Mouse (Mus musculus) bone marrow, adult 2 months (tissue): ENCODE results near the gene Fitm2. TPM values are rescaled to one million over a fixed set of nuclear protein-coding genes. Genes with fewer than 3 reads are reported as not detected.
"Not testable (repeated sequence)": the region's sequence is repeated elsewhere in the genome, so short reads cannot be mapped to it uniquely, and the experiment has no call there.

Experiments used
- H3K27ac ChIP-seq: fragments of 200-500 bp; 2 replicates; pipeline ENCODE4 v1.5.1; 2012; ENCODE audit warnings: low read depth, mild to moderate bottlenecking, control low read depth, inconsistent platforms, low read length; ENCODE audit not compliant: control insufficient read depth, poor library complexity, insufficient read depth
- H3K4me1 ChIP-seq: fragments of 200-500 bp; 2 replicates; pipeline ENCODE4 v1.6.1; 2011; ENCODE audit warnings: low read length; ENCODE audit not compliant: control insufficient read depth, insufficient read depth
- H3K4me3 ChIP-seq: fragments of 200-500 bp; replicated peaks from 2 replicates; pipeline ENCODE3; 2011; ENCODE audit warnings: mild to moderate bottlenecking, low read depth, low read length, control low read depth; ENCODE audit not compliant: control insufficient read depth
- CTCF ChIP-seq: fragments of 200-500 bp; IDR thresholded peaks from 2 replicates; pipeline ENCODE4 v1.5.1; 2011; ENCODE audit warnings: low read length, control low read depth; ENCODE audit not compliant: control insufficient read depth, insufficient read depth
- POLR2A ChIP-seq: fragments of 200-500 bp; IDR thresholded peaks from 2 replicates; pipeline ENCODE4 v1.6.1; 2011; ENCODE audit warnings: low read depth, mild to moderate bottlenecking, control low read depth, low read length, borderline replicate concordance; ENCODE audit not compliant: control insufficient read depth
- WGBS: fragments of 180-500 bp; shearing (Covaris S2); methylation state at CpG from one replicate; pipeline ENCODE4 v1.1.7; 2018; 5-methylcytosine and 5-hydroxymethylcytosine counted together
- polyA plus RNA-seq: library from polyadenylated mRNA; stranded (reverse); fragments of >200 nt; gene quantifications from 2 replicates; pipeline ENCODE4 v1.2.4, GENCODE M21; 2011; ENCODE audit warnings: low replicate concordance; ENCODE audit not compliant: missing spikeins, insufficient read depth, insufficient read length

The Fitm2 gene
- polyA plus RNA-seq, 1 experiment: 4.5 TPM

DNA sequence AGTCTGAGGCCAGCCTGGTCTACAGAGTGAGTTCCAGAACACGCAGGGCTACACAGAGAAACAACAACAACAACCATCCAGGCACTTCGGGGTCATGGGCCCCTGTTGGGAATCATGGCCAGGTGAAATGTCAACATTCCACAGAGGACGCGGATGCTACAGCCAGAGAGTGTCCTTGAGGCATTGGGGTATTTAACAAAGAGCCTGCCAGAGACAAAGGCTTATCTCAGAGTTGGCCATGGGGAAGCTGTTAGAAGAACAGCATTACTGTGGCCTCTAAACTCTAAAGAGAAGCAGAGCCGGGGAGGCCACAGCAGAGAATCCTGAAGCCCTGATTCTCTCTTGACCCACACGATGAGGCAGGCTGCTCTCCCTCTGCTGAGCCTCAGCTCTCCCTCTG lies 3.6 kb downstream of the Fitm2 start:
- no peak overlapping the region for H3K27ac ChIP-seq
- WGBS: 91% methylated on average over 6 of the region's 6 CpGs
- H3K4me3 ChIP-seq: no peak overlapping the region
- H3K4me1 ChIP-seq: no peaks in the 10 kb centered on the region; the same call in 1 of the 2 replicates
- TF ChIP-seq CTCF (no peak), POLR2A (no peak)

DNA sequence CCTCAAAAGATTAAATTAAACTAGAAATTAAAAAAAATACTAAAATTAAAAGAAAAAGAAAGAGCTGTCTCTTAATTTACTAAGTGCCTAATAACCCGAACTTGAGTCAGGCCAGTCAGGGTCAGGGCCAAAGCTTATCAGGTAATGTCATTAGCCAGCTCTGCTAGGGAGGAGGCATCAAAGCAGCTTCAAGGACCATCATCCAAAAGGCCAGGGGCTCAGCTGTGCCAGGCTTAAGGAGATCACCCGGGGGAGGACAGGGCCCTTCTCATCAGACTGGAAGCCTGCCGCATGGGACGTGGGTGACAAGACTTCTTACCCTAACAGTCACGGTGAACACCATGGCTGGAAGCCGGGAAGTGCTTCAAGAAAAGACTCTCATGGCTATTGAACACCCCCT lies 4.8 kb downstream of the Fitm2 start:
- Histone ChIP-seq H3K4me3 (no peak overlapping the region), H3K4me1 (no peaks in the 10 kb centered on the region; the same call in 1 of the 2 replicates), H3K27ac (no peak overlapping the region)
- TF ChIP-seq POLR2A (no peak), CTCF (no peak)
- WGBS: 87% methylated on average over 6 of the region's 6 CpGs

DNA sequence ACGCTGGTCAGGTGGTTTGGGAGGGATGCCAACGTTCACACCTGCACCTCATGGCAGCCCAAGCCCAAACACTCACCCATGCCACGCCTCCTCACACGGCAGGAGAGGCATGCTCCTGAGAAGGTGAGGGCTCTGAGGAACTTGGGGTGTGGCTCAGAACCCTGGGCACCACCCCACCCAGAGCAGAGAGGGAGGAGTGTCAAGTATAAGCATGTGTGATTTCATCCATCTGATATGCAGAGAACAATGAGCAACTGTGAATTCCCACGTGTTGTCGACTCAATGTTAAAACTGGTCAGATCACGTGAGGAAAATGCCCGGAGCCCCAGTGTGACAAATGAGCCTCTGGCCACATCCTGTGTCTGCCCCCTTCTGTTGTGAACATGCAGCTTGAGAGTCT lies 5.7 kb downstream of the Fitm2 start:
- no peak for TF ChIP-seq POLR2A
- WGBS: 64% methylated on average over 8 of the region's 8 CpGs

DNA sequence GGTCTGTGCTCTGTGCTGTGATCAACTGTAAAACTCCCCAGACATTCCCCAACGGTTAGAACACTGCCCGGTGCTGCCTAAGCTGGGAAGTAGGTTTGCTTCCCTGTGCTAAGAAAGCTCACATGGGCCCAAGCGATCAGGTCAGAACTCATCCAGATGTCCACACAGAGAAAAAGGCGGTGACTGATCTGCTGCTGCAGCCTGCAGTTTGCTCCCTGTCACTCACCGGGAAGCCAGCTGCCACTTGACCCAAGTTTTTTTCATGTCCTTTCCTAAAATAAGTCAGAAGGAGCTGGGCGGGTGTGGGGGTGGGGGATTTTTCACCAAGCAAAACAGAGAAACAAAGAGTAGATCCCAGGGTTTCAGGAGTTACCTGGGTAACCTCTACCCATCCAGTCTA lies 7.9 kb downstream of the Fitm2 start:
- Histone ChIP-seq H3K4me1 (no peaks in the 10 kb centered on the region), H3K4me3 (no peak overlapping the region), H3K27ac (no peak overlapping the region)
- no peak for TF ChIP-seq POLR2A
- no peak for TF ChIP-seq CTCF
- WGBS: 81% methylated on average over 6 of the region's 6 CpGs

More for the DNA sequence above, 5.7 kb downstream of the Fitm2 start:
- H3K4me1 ChIP-seq: no peaks in the 10 kb centered on the region; the same call in 1 of the 2 replicates
- no peak overlapping the region for H3K4me3 ChIP-seq
- H3K27ac ChIP-seq: no peak overlapping the region

DNA sequence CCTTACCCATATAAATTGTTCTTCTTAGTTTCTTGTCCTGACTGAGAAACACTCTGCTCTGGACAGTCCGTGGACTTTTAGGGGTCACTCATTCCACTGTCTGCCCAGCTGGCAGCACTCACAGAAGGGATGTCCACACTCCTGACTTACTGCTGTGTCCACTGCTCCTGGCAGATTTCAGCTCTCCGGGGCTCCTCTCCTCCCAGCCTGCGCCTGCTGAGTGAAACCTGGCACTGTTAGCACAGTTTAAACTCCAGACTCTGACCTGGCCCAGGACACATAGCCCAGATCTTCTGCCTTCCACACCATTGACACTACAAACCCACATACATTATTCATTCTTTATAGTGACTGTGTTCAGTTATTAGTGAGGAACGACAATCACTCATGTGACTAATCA lies 8.4 kb downstream of the Fitm2 start:
- H3K4me1 ChIP-seq: no peaks in the 10 kb centered on the region
- H3K27ac ChIP-seq: no peak overlapping the region
- H3K4me3 ChIP-seq: no peak overlapping the region
- TF ChIP-seq POLR2A: no peak
- no peak for TF ChIP-seq CTCF
- WGBS: 76% methylated on average over 4 of the region's 4 CpGs

DNA sequence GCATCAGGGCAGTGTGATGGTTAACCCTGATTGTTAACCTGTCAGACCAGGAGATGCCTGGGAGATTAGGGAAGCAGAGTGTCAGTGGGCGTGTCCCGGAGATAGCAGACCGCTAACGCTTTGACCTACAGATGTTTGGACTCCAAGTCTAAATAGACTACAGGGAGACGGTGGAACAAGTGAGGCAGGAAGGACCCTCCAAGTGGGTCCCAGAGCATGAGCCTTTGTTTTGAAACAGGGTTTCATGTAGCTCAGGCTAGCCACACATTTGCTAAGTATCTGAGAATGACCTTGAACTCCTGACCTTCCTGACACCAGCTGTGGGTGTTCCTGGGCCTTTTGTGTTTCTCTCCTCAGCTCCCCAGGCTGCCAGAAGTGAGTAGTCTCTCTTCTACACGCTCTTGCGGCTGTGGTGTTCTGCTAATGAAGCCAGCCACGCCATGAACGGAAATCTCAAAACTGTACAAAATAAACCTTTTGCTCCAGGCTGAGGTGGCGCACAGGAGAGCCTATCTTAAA lies 9.1 kb downstream of the Fitm2 start:
- Histone ChIP-seq H3K4me1 (no peaks in the 10 kb centered on the region), H3K27ac (no peak overlapping the region), H3K4me3 (no peak overlapping the region)
- 66% methylated on average over 10 of the region's 10 CpGs for WGBS
- TF ChIP-seq CTCF: no peak
- no peak for TF ChIP-seq POLR2A

DNA sequence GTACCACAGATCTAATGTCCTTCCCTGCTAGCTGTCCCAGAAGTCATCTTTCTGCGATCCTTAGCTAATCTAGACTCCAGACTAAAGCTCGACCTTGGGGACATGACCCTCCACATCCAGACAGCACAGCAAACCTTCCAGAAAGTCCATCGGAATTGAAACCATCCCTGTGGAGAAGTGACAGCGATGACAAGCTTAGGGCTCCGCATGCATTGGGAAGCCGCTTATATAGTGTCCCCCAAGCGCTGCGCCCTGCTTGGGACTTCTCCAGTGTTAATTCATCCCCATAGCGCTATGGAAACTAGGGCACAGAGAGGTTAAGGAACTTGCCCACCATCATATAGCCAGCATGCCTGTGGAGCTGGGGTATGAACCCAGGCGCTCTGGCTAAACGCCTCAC lies 9.6 kb downstream of the Fitm2 start:
- Histone ChIP-seq H3K4me3 (no peak overlapping the region), H3K4me1 (no peaks in the 10 kb centered on the region), H3K27ac (no peak overlapping the region)
- TF ChIP-seq POLR2A (no peak), CTCF (no peak)
- WGBS: 76% methylated on average over 11 of the region's 11 CpGs

DNA sequence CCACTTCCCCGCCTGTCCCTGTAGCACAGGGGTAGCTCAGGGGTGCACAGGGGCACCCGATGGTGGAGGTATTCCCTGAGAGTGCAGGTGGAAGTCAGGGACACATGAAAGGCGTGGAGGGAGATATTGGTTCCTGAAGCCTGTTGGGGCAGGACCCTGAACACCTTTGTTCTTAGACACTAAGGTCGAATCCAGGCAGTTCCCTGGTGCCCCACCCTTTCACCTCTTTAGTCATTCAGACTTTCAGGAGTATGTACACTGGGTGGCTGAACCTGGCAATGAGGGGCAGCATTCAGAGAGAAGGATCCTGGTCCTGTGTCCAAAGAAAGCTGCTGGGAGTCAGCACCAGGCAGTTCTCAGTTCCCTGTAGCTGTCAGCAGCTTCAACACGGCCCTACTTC lies 10.0 kb downstream of the Fitm2 start:
- TF ChIP-seq CTCF: no peak
- no peak for TF ChIP-seq POLR2A
- Histone ChIP-seq H3K27ac (no peak overlapping the region), H3K4me1 (no peaks in the 10 kb centered on the region), H3K4me3 (no peak overlapping the region)
- WGBS: 73% methylated on average over 5 of the region's 5 CpGs

DNA sequence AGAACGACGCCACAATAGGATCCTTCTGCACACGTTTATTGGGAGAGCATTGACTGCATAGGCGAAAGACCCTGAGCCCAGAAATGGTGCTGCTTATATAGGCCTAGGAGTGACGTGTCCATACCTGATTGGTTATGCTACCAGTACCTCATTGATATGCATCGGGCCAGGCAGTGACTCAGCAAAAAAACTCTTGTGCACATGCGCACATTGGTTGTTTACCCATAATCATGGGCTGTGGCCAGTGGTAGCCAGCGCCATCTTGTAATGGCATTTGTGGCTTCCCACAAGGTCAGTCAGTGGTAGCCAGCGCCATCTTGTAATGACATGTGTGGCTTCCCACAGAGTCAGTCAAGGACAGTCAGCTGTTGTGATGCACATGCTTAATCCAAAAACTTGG lies 11.1 kb downstream of the Fitm2 start:
- H3K27ac ChIP-seq, H3K4me3 ChIP-seq, H3K4me1 ChIP-seq: not testable (repeated sequence)
- 77% methylated on average over 9 of the region's 9 CpGs for WGBS

DNA sequence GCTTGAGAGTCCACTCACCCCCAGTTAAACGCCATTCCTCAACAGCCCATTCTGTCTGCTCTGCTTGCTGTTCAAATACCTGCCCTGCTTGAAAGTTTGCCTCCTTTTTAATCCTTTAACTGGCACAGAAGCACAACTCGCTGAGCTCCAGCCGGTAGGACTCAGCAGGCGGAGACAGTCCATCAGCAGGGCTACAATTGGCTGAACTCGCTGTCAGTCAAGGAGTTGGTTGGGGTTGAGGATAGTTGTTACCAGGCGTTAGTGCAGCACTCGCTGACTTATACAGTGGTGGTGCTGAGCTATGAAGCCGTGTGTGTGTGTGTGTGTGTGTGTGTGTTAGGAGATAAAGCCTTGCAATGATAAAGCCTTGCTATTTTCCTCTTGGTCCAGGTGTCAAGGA lies 11.8 kb downstream of the Fitm2 start:
- H3K27ac ChIP-seq: no peak overlapping the region
- 83% methylated on average over 8 of the region's 8 CpGs for WGBS

More for the DNA sequence above, 11.8 kb downstream of the Fitm2 start:
- no peak overlapping the region for H3K4me3 ChIP-seq
- no peaks in the 10 kb centered on the region for H3K4me1 ChIP-seq
- TF ChIP-seq CTCF (no peak), POLR2A (no peak)
